Mouse (Mus musculus): ENCODE data around the gene Cyth1.

Cyth1 gene

DNA sequence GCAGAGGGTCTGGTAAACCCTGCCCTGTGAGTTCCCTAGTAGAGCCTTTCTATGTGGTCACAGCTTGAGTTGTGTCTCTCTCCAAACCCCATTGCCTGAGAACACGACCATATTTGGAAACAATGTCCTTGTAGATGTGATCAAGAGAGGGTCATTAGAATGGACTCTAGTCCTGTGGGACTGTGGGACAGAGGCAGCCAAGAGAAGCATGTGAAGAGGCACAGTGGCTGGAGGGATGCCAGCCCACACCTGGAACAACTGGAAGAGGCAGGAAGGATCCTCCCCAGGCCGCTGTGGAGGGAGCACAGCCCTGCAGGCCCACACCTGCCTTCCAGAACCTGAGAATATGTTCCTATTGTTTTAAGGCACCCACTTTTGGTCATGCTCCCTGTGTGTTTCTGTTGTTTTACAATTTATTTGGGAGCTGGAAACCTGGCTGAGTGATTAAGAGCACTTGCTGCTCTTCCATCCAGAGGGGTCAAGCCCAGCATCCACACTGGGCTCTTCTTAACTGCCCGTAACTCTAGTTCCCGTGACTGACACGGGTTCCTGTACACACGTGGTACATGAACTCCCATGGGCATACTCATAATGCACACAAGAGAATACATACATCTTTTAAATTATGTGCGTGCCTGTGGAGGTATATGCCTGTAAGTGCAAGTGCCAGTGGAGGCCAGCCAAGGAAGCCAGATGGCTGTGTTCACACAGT is 5.2 kb upstream of the Cyth1 start:
- no peak for DNase-seq

DNA sequence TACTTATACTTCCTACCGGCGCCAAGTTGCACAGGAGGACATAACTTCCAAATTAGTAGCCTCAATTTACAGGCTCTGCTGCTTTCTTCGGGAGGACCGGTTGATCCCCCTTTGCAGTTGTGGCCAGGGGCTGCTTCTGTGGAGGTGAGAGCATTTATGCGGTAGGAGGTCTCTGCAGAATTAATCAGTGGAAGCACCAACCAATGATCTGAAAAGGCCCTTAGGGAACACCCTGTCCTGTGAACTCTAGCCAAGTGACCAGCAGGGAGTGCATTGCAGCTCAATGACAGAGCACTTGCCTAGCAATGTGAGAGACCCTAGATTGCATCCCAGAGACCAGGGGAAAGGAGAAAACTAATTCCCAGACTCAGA is 606 bp upstream of the Cyth1 start:
- DNase-seq, result no peak

DNA sequence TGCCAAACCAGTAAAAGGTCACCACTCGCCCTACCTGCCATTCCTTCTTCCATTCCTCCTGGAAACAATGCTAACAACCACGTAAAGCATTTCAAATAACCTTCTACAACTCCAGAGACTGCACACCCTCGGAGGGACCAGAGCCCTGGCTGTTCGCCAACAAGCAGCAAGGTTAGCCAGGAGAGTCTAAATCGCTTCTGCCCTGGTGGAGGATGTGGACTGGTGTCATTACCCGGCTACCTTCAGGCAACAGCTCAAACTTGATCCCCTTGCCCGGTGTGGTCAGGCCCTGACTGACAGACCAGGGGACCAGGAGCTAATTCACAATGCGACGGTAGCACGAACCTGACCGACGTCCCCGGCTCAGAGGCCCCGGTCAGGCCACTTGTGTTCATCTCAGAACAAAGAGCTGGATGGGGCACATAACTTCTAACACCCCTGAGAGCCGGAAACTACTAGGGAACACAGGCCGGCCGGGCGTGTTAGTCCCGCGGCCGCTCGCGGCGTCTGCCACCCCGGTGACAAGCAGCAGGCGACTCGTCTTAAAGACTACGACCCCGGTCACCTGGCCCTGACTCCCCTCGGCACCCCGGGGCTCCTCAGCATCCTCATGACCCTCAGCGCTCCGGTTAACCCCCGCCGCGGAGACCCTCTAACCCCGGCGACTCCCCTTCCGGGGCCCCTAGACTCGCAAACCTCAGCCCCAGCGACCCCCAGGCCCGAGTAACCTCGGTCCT is 865 bp downstream of the Cyth1 start:
- DNase-seq, result peak; percentile 63

DNA sequence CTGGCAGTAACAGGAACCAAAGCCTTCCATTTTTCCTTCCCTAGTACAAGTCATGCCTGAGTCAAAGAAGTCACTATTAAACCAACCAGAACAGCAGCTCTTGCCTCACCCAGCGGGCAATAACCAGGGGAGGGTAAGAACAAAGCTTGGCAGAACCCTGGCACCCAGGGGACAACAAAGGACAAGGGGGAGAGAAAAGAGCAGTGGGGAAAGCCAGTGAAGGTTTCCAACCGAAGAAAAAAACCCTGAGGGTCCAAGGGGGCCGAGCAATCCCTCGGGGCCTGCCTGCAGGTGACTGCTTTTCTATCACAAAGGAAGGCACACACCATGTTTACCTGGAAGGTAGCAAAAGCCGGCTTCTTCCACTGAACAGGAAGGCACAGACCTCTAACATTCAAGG is 1.7 kb downstream of the Cyth1 start:
- no peak for DNase-seq

- peak; percentile 46 for DNase-seq
Observed at GRCm38 (mm10) chr11:118245130-118245529, 3.3 kb downstream of the Cyth1 start.

GRCm38 (mm10) chr11:118243627-118244261 is 4.6 kb downstream of the Cyth1 start:
- peak; percentile 59 for DNase-seq

- DNase-seq, result no peak
Observed at GRCm38 (mm10) chr11:118242506-118242905, 5.9 kb downstream of the Cyth1 start.

DNA sequence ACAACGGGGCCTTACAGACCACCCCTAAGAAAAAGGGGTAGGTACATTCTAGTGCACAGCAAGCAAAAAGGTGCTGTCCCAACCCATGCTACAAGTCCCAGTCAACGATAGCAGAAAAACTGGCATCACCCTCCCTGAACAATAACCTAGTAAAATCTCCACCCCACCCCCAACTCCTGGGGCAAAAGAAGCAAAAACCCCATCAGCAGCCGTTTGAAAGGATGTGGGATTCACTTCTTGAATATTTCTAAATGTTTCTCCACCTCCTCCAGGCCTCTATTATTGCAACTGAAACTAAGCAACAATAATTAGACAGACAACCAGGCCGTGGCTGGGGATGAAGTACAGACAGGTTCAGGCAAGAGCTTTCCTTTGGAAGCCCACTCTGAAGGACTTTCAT is 8.0 kb downstream of the Cyth1 start:
- DNase-seq, result no peak

- DNase-seq, result no peak
Observed at GRCm38 (mm10) chr11:118239281-118240198, 8.9 kb downstream of the Cyth1 start.

- no peak for DNase-seq
Observed at GRCm38 (mm10) chr11:118236520-118237190, 11.7 kb downstream of the Cyth1 start.

DNA sequence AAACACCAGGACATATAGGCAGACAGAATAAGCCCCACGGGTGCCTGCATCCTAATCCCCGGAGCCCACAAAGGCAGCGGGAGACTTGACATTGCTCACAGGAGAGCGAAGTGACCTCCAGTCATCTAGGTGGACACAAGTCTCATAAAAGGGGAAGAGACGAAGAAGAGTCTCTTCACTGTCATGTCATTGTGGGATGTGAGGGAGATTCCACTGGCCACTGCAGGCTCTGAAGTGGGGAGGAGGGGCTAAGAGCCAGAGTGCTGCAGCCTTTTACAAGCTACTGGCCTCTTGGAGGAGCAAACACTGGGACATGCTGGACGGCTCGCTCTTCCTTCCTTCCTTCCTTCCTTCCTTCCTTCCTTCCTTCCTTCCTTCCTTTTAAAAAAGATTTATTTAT is 13.5 kb downstream of the Cyth1 start:
- DNase-seq, result no peak

- no peak for DNase-seq
Observed at GRCm38 (mm10) chr11:118234500-118234899, 13.9 kb downstream of the Cyth1 start.

GRCm38 (mm10) chr11:118233924-118234323 is 14.5 kb downstream of the Cyth1 start:
- no peak for DNase-seq

DNA sequence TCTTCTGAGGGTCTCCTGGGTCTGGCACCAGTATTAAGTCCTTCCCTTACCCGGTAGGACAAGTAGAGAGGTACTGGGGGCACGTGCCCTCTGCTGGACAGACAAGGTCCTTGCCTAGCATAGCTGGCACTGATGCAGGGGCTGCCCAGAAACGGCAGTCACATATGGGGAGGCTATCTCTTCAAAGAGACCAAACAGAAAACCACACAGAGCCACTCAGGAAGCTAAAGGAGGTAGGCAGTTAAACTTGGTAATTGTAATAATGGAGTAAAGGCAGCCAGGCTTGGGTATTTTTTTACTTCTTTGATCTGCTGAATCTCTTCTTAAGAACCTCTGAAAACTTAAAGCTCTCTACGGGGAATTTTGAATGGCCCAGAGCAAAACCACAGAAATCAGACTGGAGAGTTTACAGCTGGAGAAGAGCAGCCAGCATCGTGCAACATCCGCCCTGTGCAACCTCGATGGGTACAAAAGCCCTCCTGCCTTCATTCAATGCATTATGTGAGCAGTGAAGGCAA is 16.0 kb downstream of the Cyth1 start:
- peak; percentile 77 for DNase-seq

DNA sequence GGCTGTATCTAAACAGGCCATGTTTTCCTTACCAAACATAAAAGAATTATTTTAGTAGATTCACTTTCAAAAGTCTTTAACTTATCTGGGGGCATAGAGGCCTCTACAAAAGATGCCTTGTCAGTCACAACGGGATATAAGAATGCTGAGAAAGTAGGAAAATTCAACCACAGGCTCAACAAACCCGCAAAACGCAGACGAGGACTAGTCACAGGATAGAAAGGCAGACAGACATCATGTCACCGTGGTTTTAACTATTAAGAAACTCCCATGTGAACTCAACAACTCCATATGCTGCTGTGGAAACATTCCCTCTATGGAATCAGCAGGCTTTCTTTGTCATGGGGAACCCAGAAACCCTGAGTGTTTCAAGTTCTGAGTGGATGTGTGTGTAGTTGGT is 18.5 kb downstream of the Cyth1 start:
- no peak for DNase-seq

DNA sequence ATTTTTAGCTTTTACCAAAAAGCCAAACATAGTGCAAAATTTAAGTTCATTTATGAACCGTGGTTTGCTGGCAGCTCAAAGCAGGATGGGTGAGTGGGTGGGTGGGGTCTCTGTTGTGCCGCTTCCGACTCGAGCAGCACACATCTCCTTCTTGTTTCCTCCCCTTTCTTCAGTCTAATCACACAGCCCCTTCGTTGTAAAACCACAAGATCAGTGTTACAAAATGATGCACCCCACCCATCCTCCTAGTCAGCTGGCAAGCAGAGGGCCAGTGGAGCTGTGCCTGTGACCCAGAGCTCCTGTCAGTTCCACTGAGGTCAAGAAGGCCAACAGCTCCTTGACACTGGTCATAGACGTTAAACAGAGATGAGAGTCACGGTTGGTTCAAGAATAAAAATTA is 20.7 kb downstream of the Cyth1 start:
- DNase-seq, result peak; percentile 52

GRCm38 (mm10) chr11:118226850-118227249 is 21.5 kb downstream of the Cyth1 start:
- no peak for DNase-seq

GRCm38 (mm10) chr11:118225862-118226261 is 22.5 kb downstream of the Cyth1 start:
- peak; percentile 57 for DNase-seq

DNA sequence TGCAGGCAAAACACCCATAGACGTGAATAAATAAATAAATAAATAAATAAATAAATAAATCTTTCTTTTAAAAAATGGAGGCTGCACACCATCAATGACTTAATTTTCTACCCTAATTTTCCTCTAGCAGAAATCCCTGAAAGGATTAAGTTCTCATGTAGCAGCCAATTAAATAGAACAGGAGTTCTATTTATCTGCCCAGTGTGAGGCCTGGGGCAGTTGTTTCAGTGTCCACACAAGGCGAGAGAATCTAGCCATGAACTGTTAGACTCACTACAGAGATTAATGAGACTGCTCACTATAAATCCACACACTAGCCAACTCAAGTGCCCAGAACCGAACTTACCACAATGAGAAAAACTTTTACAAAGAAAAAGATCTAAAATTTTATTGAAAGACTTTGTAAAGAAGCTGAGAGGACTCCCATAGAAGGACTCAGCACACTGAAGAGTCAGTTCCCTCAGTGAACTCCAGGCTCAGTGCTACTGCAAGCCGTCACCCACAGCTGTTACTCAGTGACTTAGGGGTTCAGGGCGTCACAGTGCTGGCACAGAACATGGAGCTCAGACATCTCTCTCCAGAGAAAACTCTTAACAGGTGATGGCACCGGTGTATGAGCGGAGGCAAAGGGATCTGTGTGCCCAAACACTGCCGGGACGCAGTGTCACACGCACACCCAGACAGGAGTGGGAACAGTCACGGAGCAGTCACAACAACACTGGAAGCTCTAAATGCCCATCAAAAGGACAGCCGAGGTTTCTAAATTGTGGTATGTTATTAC is 23.1 kb downstream of the Cyth1 start:
- DNase-seq, result no peak

DNA sequence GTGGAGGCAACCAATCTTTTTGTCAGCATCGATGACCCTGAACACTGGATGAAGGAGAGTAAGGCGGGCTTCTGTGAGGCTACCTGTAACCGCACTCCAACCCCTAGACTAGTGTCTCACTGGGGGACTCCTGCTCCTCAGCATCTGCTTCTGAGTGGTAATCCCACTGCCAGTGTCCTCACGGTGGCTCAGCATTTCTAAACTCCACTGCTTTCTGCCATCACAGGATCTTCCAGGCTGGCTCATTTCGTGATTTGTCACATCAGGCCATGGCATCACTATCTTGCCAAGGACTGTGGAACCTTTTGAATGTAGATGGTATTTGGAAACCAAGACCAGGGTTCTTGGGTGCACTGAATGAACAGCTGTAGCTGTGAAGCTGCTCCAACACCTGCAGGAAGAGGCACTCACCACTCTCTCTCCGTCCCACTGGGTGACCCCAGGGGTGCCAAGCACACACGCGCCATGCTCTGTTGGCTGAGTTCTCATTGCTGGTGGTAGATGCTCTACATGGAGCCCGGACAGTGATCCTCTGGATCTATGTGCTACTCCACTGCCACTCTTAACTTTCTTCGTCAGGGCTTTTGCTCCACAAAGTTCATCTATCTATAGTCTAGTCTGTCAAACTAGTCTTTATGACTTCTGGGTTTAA is 24.9 kb downstream of the Cyth1 start:
- peak; percentile 56 for DNase-seq

GRCm38 (mm10) chr11:118222917-118223316 is 25.5 kb downstream of the Cyth1 start:
- no peak for DNase-seq

Data from thymus, postnatal 25 days (tissue).